Mouse (Mus musculus) lung, adult 10 weeks (tissue): Measurements from ENCODE around the gene Rmdn2. TPM values are rescaled to one million over a fixed set of nuclear protein-coding genes. Genes with fewer than 3 reads are reported as not detected.

Experiments used
- polyA plus RNA-seq: library from polyadenylated mRNA; stranded (reverse); fragments of 350-450 nt; fragmentation: Illumina TruSeq; extraction: RNeasy Lipid Tissue Mini Kit (QIAGEN cat#74804); gene quantifications from one replicate; pipeline ENCODE4 v1.2.3, GENCODE M21; 2014; ENCODE audit warnings: low read depth, low replicate concordance; ENCODE audit not compliant: insufficient read depth

Rmdn2 gene
- 26.8 TPM for polyA plus RNA-seq

DNA sequence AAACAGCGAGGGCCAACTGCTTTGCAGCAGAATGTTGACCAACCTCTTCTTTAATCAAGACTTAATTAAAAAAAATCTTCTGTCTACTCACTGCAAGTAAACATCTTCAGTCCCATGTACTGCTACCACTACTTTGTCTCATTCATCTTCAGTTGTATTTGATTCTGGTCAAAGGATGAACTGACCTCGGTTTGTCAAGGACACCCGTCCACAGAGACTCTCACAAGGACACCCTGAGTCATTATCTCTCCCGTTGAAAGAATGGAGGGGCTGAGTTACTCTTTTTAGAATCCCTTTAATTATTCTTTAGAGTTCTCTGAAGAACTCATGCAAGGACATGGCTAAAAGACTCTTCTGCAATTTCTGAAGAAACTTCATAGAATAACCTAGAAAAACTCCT lies at the start of gene Rmdn2:
Gene Rmdn2 (plus strand): TSS at position 319 of the 400 bp plus-strand sequence.

DNA sequence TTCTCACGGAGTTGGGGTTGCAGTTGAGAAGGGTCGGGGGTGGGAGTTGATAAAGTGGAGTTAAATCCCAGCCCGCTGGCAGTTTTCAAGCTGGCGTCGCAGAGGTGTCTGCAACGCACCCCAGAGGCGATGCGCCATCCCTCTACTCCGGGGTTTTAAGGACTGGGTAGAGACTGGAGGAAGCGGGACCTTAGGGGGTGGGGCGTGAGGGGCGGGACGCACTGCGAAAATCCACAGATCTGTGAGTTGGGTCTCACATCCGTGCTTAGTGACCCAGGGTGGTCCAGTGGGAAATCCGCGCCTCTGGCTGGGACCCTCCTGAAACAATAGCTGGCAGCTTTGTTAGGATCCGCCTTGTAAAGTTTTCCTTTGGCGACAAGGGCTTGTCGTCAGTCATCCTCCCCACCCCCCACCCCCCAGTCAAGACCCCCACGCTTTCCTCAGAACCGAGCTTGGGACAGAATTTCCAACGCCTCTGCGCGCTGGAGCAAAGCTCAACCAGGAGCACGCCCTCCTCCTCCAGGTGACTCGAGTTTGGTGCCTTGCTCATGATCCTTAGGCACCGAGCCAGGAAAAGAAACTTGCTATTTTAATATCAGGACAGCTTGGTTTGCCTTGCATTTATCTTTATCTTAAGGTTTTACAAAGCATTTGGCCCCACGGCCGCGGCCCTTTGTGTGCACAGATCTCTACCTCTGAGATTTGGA lies 103.4 kb downstream of the Rmdn2 start, which contains the start of gene Cyp1b1:
Gene Cyp1b1 (minus strand): TSS at position 131 of the 707 bp plus-strand sequence.

Other genes with a start within 250 kb of the Rmdn2 start
- 3.4 TPM for gene Cyp1b1, start 103.2 kb downstream of the Rmdn2 start, polyA plus RNA-seq